Mouse (Mus musculus): ENCODE measurements around the gene Crtc2.

DNA sequence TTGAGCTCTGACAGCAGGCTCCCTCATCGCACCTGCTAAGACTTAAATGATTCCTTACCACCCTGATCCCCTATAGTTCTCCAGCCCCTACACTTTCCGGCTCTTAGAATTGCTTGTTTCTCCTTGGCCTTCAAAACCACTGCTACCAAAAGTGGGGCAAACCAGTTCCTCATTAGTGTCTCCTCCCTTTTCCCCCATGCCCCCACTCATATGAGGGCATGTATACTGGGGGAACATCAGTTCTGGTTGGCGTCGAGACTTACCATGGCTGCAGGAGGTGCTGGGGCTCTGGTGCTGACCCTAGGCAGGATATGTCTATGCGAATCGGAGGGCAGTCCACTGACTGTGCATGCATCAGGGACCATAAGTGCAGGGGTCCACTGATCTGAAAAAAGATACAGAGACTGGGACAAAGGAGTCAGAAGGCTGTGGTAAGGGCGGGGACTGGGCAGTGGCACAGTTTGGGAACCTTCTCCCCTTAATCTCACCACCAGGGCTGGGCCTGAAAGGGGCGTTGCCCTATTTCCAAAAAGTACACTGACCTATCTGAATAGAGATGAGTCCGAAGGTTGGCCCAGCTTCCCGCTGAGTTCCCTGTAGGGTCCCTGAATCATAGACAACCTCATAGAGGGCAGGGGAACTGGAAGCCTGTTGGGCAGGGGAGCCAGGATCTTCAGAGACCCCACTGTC is 12.1 kb upstream of the Crtc2 start:
- TF ChIP-seq POLR2A (IDR thresholded peaks at IDR 0.05; ENCODE audit: insufficient read depth, low read depth, low read length) = no peak
- TF ChIP-seq CTCF (IDR thresholded peaks at IDR 0.05; ENCODE audit: insufficient read depth, low read depth, low read length) = no peak
